In the genomic region with DNA sequence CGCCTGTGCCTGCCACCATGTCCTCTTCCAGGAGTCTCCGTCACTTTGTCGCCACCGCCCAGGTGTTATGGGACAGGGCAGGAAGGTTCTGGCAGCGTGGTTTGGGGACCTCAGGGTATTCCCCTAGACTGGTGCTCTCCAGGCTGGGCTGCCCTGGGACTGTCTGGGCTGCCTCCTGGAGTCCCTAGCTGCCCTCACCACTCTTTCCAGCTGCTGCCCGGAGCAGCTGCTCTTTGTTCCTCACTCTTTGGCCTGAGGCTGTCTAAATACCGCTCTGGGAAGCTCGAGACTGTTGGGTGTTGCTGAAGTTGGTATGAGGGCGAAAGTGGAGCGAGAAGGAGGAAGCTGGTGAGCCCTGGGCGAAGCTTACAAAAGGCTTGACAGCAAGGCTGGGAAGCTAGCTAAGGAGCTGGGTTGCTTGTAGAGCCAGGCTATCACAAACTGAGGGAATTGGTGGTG, we compare ENCODE assay signal across 7 mouse cellular contexts. TPM values are rescaled to one million over a fixed set of nuclear protein-coding genes. Genes with fewer than 3 reads are reported as not detected.
A peak's percentile ranks its signal among the peaks of the same experiment; 100 is the strongest.
DNase-seq lines count a peak whose midpoint lies in the region; ATAC-seq lines count a peak whose summit lies in the region.

No protein-coding gene starts in this region.

- H3K36me3 ChIP-seq in heart, embryonic 12.5 days, result 0 out of 2 replicates have a peak, but pooled peaks cover 2% of the 10 kb centered on the region
- no peaks in the 10 kb centered on the region; the same call in 1 of the 2 replicates for H3K36me3 ChIP-seq in macrophage (ENCODE audit: inconsistent target)
- no peaks in the 10 kb centered on the region for H3K36me3 ChIP-seq in stomach, embryonic 16.5 days (ENCODE audit: control insufficient read depth, insufficient read depth, low read length)

- H3K9ac ChIP-seq in heart, embryonic 12.5 days, result peak overlapping the region; percentile 80
- peak overlapping the region; percentile 76 for H3K9ac ChIP-seq in stomach, embryonic 16.5 days (ENCODE audit: low read length)

- peak; percentile 55 for ATAC-seq in heart, embryonic 12.5 days (ENCODE audit: insufficient number of reproducible peaks, low FRiP score)
- peak; percentile 57; the same call in 1 of the 2 replicates for ATAC-seq in stomach, embryonic 16.5 days (ENCODE audit: insufficient read depth, low FRiP score)

- peaks cover 30% of the 10 kb centered on the region for H3K27me3 ChIP-seq in heart, embryonic 12.5 days (replicated peaks)
- H3K27me3 ChIP-seq in stomach, embryonic 16.5 days (ENCODE audit: control insufficient read depth, insufficient read depth, low read length), result no peaks in the 10 kb centered on the region

- H3K4me1 ChIP-seq in heart, embryonic 12.5 days (replicated peaks), result peaks cover 10% of the 10 kb centered on the region
- H3K4me1 ChIP-seq in stomach, embryonic 16.5 days (ENCODE audit: control insufficient read depth, insufficient read depth, low read length), result peaks cover 13% of the 10 kb centered on the region

- peak overlapping the region; percentile 64 for H3K4me3 ChIP-seq in heart, embryonic 12.5 days
- peak overlapping the region; percentile 36 for H3K4me3 ChIP-seq in macrophage (ENCODE audit: inconsistent target)
- peak overlapping the region; percentile 62 for H3K4me3 ChIP-seq in stomach, embryonic 16.5 days (replicated peaks; ENCODE audit: low read length)

- WGBS in heart, embryonic 12.5 days, result 27% methylated on average over 11 of the region's 11 CpGs
- 2% methylated on average over 10 of the region's 11 CpGs for WGBS in macrophage (ENCODE audit: missing documents)
- WGBS in stomach, embryonic 16.5 days, result 29% methylated on average over 11 of the region's 11 CpGs

- DNase-seq in Muller cell, postnatal 12 days (ENCODE audit: inconsistent ontology term), result peak; percentile 36
- peak; percentile 34 for DNase-seq in embryo, embryonic 10.5 days (ENCODE audit: low spot score)
- peak; percentile 56 for DNase-seq in kidney, postnatal 10 days
- DNase-seq in cerebellum, adult 9-11 months, result no peak

- H3K4me2 ChIP-seq in heart, embryonic 12.5 days, result peak overlapping the region; percentile 98
- H3K4me2 ChIP-seq in stomach, embryonic 16.5 days (ENCODE audit: low read depth, low read length), result peak overlapping the region; percentile 95

- peaks cover 69% of the 10 kb centered on the region for H3K79me2 ChIP-seq in macrophage (ENCODE audit: inconsistent target)

- H3K9me3 ChIP-seq in heart, embryonic 12.5 days (replicated peaks), result no peaks in the 10 kb centered on the region
- H3K9me3 ChIP-seq in stomach, embryonic 16.5 days (replicated peaks; ENCODE audit: control insufficient read depth, low read length), result no peaks in the 10 kb centered on the region

- H3K27ac ChIP-seq in heart, embryonic 12.5 days (ENCODE audit: poor library complexity, severe bottlenecking), result no peak overlapping the region
- peak overlapping the region; percentile 82 for H3K27ac ChIP-seq in macrophage
- H3K27ac ChIP-seq in stomach, embryonic 16.5 days (ENCODE audit: low read length), result peak overlapping the region; percentile 36

RNA-seq across cellular contexts. Expression of gene Lrrc8d, which starts 32.7 kb away (rescaled TPM):
- 10.5 and 10.7 TPM in 2 replicates for polyA plus RNA-seq in heart, embryonic 12.5 days (2016; fragmentation: Nextera tagmentation; extraction: Ambion mirVana)
- 100 to 1,000 TPM in 16 of 26 experiments, 10 to 100 TPM in 10; 73.6 to 483 (median 123) TPM for total RNA-seq in macrophage (2018; cell fraction: chromatin; rRNA removed)
- total RNA-seq in macrophage (2018; cell fraction: cytosol; rRNA removed), result 100 to 1,000 TPM in 1 of 26 experiments, 10 to 100 TPM in 25; 46.8 to 160 (median 59.8) TPM
- 100 to 1,000 TPM in 14 of 26 experiments, 10 to 100 TPM in 12; 64.4 to 286 (median 111) TPM for total RNA-seq in macrophage (2018; cell fraction: nucleus; rRNA removed)
- 38.8 to 50.7 TPM (median 45.1 TPM) in 3 replicates for polyA plus RNA-seq in macrophage (2018)
- polyA plus RNA-seq in stomach, embryonic 16.5 days (2015; fragmentation: Nextera tagmentation; extraction: Ambion mirVana), result 8.8 and 9.7 TPM in 2 replicates
